Mouse (Mus musculus) regulatory T cell (primary cell): ENCODE results near the gene Plcd3.

ENCODE experiments used
- in situ Hi-C: fragments of 300-600 bp; cut with MboI, MseI; formaldehyde crosslinking; loops from one replicate; pipeline ENCODE4 v1.15.1; 2025; ENCODE audit warnings: high pct_unique_total_duplicates

Gene Plcd3

DNA sequence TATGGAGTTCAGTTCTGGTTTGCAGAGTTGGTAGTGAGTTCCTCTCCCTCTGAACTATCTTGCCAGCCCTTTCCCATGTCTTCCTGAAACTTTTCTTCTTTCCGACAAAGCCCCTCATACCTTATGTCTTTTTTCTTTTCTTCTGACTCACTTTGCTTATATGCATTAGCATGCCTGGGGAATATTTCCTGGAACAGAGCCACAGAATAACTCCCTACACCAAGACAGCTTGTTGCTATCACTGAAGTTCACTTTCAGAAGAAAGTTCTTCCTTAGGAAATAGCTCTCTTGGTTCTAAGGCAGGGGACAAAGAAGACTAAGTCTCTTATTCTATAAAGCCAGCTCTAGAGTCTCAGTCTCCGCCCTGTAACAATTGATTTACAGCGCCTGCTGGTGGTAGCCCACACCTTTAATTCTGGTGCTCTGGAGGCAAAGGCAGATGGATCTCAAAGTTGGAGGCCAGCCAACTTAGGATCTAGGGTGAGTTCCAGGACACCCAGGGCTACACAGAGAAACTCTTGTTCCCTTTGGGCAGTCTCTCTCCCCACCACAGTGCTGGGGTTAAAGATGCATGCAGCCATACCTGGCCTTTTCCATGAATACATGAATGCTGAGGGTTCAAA lies 80.6 kb downstream of the Plcd3 start:
- in situ Hi-C loops: no loop called here
